8 mouse cellular contexts compared by ENCODE assay signal in the genomic region with DNA sequence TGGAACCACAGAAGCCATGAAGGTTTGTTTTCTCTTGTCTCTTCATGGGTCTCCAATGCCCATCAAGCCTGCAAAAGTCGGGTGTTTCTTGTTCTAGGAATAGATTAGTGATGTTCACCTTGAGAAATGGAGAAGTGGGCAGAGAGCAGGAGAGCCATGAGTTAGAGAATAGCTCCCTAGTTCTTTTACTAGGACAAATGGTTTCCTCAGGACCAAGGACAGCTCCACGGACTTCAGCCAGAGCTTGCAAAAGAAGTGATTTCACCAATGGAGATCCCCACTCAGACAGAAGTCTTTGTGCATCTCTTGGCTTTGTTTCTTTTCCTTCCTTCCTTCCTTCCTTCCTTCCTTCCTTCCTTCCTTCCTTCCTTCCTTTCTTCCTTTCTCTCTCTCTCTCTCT.
DNase-seq lines count a peak whose midpoint lies in the region; TF ChIP-seq lines count a peak whose summit lies in the region.

No protein-coding gene starts in this region.

- no peak for TF ChIP-seq POLR2A in heart, adult 2 months (IDR thresholded peaks at IDR 0.05; ENCODE audit: insufficient read depth, low read depth, low read length)

- H3K79me2 ChIP-seq in heart, adult 2 months (replicated peaks; ENCODE audit: control insufficient read depth, insufficient read depth, low read length): no peaks in the 10 kb centered on the region

- H3K36me3 ChIP-seq in heart, adult 2 months (ENCODE audit: control insufficient read depth, insufficient read depth, low read length): no peaks in the 10 kb centered on the region

- H3K9ac ChIP-seq in heart, adult 2 months (ENCODE audit: low read depth, low read length): no peak overlapping the region

- no peak overlapping the region for H3K4me3 ChIP-seq in heart, adult 2 months

- no peaks in the 10 kb centered on the region for H3K27me3 ChIP-seq in heart, adult 2 months (ENCODE audit: control insufficient read depth, insufficient read depth, low read length)

- H3K4me1 ChIP-seq in heart, adult 2 months (ENCODE audit: control insufficient read depth, insufficient read depth, low read length): no peaks in the 10 kb centered on the region

- DNase-seq in heart, adult 11 months: peak; percentile 35
- no peak for DNase-seq in heart, adult 2 months
- DNase-seq in urinary bladder, postnatal 14 days (ENCODE audit: low spot score): peak; percentile 40
- DNase-seq in urinary bladder, adult 2 months (ENCODE audit: low spot score): no peak
- peak; percentile 80 for DNase-seq in kidney, postnatal 10 days
- peak; percentile 12 for DNase-seq in yolk sac, embryonic 10.5 days (ENCODE audit: low spot score)
- DNase-seq in T-cell, adult 2 months (ENCODE audit: low spot score): no peak
- DNase-seq in spleen, postnatal 14 days (ENCODE audit: low spot score in 2 of 2): no peak

- intact Hi-C loops in heart, adult 2 months (cut with DNase I): no loop called here

- TF ChIP-seq CTCF in heart, adult 2 months (IDR thresholded peaks at IDR 0.05): no peak

- 0% methylated on average over 2 of the region's 2 CpGs for WGBS in heart, adult 2 months

- TF ChIP-seq EP300 in heart, adult 2 months (IDR thresholded peaks at IDR 0.05; ENCODE audit: insufficient read depth, low read depth, low read length): no peak

- H3K27ac ChIP-seq in heart, adult 2 months: no peak overlapping the region

Comparison
In these comparisons a context has a peak if more than half of its experiments do, and no peak if none do; other contexts are left out.
1. DNase-seq: peak in heart, adult 11 months (single experiment), urinary bladder, postnatal 14 days (single experiment), kidney, postnatal 10 days (single experiment) and yolk sac, embryonic 10.5 days (single experiment); none in heart, adult 2 months (0 of 2), urinary bladder, adult 2 months (single experiment), T-cell, adult 2 months (single experiment) and spleen, postnatal 14 days (0 of 2).